Mouse (Mus musculus) bone marrow, adult 2 months (tissue): ENCODE data around the gene Sars.

Experiments
- CTCF ChIP-seq: fragments of 200-500 bp; IDR thresholded peaks from 2 replicates; pipeline ENCODE4 v1.5.1; 2011; ENCODE audit warnings: low read length, control low read depth; ENCODE audit not compliant: control insufficient read depth, insufficient read depth
- POLR2A ChIP-seq: fragments of 200-500 bp; IDR thresholded peaks from 2 replicates; pipeline ENCODE4 v1.6.1; 2011; ENCODE audit warnings: low read depth, mild to moderate bottlenecking, control low read depth, low read length, borderline replicate concordance; ENCODE audit not compliant: control insufficient read depth

DNA sequence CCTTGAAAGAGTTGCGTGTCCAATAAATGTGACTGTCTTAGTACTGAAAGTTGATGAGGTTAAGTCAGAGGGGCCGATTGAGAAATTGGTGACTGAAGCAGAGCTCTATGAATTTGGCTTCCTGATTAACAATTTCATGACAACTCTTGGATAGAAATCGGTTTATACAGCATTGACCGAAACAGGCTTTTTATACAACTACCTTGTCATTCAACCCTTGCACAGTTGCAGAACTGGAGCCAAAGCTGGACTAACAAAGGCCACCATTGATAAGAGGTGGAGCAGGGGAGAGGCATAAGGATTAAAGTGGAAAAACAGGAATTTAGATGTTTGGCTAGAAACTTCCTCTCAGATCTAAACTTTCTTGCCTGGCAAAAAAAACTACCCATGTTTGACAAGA is 33.8 kb upstream of the Sars start:
- TF ChIP-seq POLR2A (no peak), CTCF (no peak)
